Mouse (Mus musculus): ENCODE data around the gene Tbc1d5. TPM values are rescaled to one million over a fixed set of nuclear protein-coding genes. Genes with fewer than 3 reads are reported as not detected.
A peak's percentile ranks its signal among the peaks of the same experiment; 100 is the strongest.

Tbc1d5 gene
- polyA plus RNA-seq, 1 experiment from 2014 or later: 6.1 TPM

DNA sequence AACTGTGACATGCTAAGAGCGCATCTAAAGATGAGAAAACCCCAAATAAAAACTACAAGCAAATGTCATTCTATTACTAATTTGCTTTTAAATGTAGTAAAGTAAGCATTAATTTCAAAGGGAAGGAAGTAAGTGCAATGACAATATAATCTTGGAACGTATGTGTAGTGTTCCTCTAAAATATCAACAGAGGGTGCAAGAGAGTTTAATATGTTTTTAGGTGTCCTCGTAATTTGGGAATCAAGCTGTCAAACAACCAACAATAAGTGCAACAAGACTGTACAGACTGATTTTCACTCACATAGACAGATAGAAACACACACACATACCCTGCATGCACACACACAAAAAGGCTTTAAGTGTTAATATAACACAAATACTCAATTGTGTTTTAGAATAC is 191.2 kb downstream of the Tbc1d5 start:
- Histone ChIP-seq H3K4me1 (replicated peaks; ENCODE audit: insufficient read depth, low read length) (no peaks in the 10 kb centered on the region), H3K27me3 (ENCODE audit: insufficient read depth, low read length) (no peaks in the 10 kb centered on the region), H3K4me2 (ENCODE audit: low read length) (no peak overlapping the region), H3K9me3 (replicated peaks; ENCODE audit: low read length) (no peaks in the 10 kb centered on the region), H3K36me3 (ENCODE audit: insufficient read depth, low read length) (no peaks in the 10 kb centered on the region), H3K4me3 (replicated peaks; ENCODE audit: low read depth, low read length) (no peak overlapping the region), H3K9ac (ENCODE audit: low read depth, low read length) (no peak overlapping the region), H3K27ac (no peak overlapping the region)
- ATAC-seq (replicated peaks; ENCODE audit: low FRiP score, low read depth): no peak
- peak; percentile 56 for TF ChIP-seq CTCF (IDR thresholded peaks at IDR 0.05; ENCODE audit: low read depth)
- DNase-seq (ENCODE audit: low spot score): peak; percentile 72
- 65% methylated on average over 3 of the region's 3 CpGs for WGBS

DNA sequence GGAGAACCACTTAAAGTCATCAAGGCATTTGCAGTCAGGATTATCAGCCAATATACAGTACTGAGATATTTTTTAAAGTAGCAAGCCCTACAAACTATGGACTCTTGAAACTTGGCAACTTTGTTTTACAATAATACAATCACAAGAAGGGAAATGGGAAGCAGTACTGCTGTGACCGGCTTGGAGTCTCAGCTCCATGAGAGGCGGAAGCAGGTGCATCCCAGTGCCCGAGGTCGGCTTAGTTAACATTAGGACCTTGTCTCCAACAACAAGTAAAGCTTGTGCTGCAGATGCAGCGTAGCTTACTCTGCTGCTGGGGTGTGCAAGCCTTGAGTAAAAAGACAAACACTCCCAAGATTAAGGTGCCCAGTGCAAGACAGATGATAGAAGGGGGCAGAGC is 197.2 kb downstream of the Tbc1d5 start:
- Histone ChIP-seq H3K4me3 (replicated peaks; ENCODE audit: low read depth, low read length) (no peak overlapping the region), H3K4me2 (ENCODE audit: low read length) (no peak overlapping the region), H3K9me3 (replicated peaks; ENCODE audit: low read length) (no peaks in the 10 kb centered on the region), H3K9ac (ENCODE audit: low read depth, low read length) (no peak overlapping the region), H3K27ac (no peak overlapping the region), H3K27me3 (ENCODE audit: insufficient read depth, low read length) (no peaks in the 10 kb centered on the region), H3K4me1 (replicated peaks; ENCODE audit: insufficient read depth, low read length) (no peaks in the 10 kb centered on the region), H3K36me3 (ENCODE audit: insufficient read depth, low read length) (no peaks in the 10 kb centered on the region)
- ATAC-seq (replicated peaks; ENCODE audit: low FRiP score, low read depth) (no peak), DNase-seq (ENCODE audit: low spot score) (no peak)
- TF ChIP-seq CTCF (IDR thresholded peaks at IDR 0.05; ENCODE audit: low read depth): no peak
- WGBS: 86% methylated on average over 5 of the region's 5 CpGs

DNA sequence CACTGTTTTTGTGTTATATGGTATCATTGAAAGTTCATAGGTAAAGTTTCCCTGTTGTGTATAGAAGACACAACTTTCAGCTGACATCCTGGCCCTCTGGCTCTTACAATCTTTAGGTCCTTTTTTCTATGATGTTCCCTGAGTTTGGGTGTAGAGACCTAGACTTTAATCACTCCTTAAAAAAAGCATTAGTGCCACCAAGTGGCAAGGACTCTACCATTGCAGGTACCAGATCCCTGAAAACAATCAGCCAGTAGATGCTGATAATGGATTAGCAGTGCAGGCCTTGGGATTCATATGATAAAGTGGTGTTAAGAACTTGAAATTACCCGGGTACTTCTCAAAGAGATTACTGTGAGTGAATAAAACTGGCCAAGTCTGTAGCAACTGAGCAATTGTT is 207.0 kb downstream of the Tbc1d5 start:
- 55% methylated on average over 1 of the region's 1 CpGs for WGBS
- TF ChIP-seq CTCF (IDR thresholded peaks at IDR 0.05; ENCODE audit: low read depth): peak; percentile 65
- Histone ChIP-seq H3K4me1 (replicated peaks; ENCODE audit: insufficient read depth, low read length) (no peaks in the 10 kb centered on the region), H3K9me3 (replicated peaks; ENCODE audit: low read length) (no peaks in the 10 kb centered on the region), H3K9ac (ENCODE audit: low read depth, low read length) (no peak overlapping the region), H3K27me3 (ENCODE audit: insufficient read depth, low read length) (no peaks in the 10 kb centered on the region), H3K36me3 (ENCODE audit: insufficient read depth, low read length) (no peaks in the 10 kb centered on the region), H3K4me2 (ENCODE audit: low read length) (no peak overlapping the region), H3K4me3 (replicated peaks; ENCODE audit: low read depth, low read length) (no peak overlapping the region), H3K27ac (no peak overlapping the region)
- peak; percentile 15 for DNase-seq (ENCODE audit: low spot score)
- ATAC-seq (replicated peaks; ENCODE audit: low FRiP score, low read depth): no peak

DNA sequence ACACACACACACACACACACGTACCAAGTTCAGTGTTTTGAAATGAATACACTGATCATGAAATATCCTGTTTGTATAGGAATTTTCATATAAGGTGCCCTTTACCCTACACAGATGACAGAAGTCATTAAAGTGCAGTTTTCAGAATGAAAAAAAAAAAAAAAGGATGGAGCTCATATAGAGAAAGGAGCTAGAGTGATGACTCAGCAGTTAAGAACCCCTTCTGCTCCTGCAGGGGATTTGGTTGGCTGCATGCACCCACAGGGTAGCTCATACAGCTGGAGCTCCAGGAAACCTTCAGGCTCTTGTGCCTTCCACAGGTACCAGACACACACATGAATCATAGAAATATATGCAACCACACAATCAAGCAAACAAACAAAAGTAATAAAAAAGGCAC is 213.0 kb downstream of the Tbc1d5 start:
- WGBS: 85% methylated on average over 1 of the region's 1 CpGs
- H3K9me3 ChIP-seq (replicated peaks; ENCODE audit: low read length): no peaks in the 10 kb centered on the region
- H3K4me3 ChIP-seq (replicated peaks; ENCODE audit: low read depth, low read length): no peak overlapping the region
- no peaks in the 10 kb centered on the region for H3K36me3 ChIP-seq (ENCODE audit: insufficient read depth, low read length)
- TF ChIP-seq CTCF (IDR thresholded peaks at IDR 0.05; ENCODE audit: low read depth): no peak
- H3K27me3 ChIP-seq (ENCODE audit: insufficient read depth, low read length): no peaks in the 10 kb centered on the region
- no peak for DNase-seq (ENCODE audit: low spot score)
- H3K4me1 ChIP-seq (replicated peaks; ENCODE audit: insufficient read depth, low read length): no peaks in the 10 kb centered on the region
- H3K4me2 ChIP-seq (ENCODE audit: low read length): no peak overlapping the region
- no peak for ATAC-seq (replicated peaks; ENCODE audit: low FRiP score, low read depth)
- no peak overlapping the region for H3K9ac ChIP-seq (ENCODE audit: low read depth, low read length)
- H3K27ac ChIP-seq: no peak overlapping the region

DNA sequence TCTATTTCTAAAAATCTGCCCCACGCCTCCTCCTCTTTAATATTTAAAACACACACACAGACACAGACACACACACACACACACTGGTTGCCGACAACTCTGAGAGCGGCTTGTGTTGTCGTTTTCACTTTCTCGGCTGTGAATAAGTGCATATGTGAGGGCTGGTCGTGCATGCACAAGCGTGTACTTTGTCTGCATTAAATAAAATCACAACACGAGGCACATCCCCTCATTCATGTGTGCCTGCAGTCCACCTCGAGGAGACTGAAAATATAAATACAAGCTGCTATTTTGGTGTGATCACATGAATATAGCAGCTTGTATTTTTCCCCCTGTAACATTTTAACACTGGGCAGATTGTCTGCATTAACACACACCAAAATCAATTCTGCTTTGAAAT is 224.8 kb downstream of the Tbc1d5 start:
- Histone ChIP-seq H3K4me1 (replicated peaks; ENCODE audit: insufficient read depth, low read length) (no peaks in the 10 kb centered on the region), H3K4me3 (replicated peaks; ENCODE audit: low read depth, low read length) (no peak overlapping the region), H3K27me3 (ENCODE audit: insufficient read depth, low read length) (no peaks in the 10 kb centered on the region), H3K27ac (no peak overlapping the region), H3K9me3 (replicated peaks; ENCODE audit: low read length) (no peaks in the 10 kb centered on the region), H3K9ac (ENCODE audit: low read depth, low read length) (no peak overlapping the region), H3K36me3 (ENCODE audit: insufficient read depth, low read length) (0 out of 2 replicates have a peak, but pooled peaks cover 2% of the 10 kb centered on the region), H3K4me2 (ENCODE audit: low read length) (no peak overlapping the region)
- 90% methylated on average over 9 of the region's 9 CpGs for WGBS
- TF ChIP-seq CTCF (IDR thresholded peaks at IDR 0.05; ENCODE audit: low read depth): no peak
- DNase-seq (ENCODE audit: low spot score): no peak
- ATAC-seq (replicated peaks; ENCODE audit: low FRiP score, low read depth): no peak

DNA sequence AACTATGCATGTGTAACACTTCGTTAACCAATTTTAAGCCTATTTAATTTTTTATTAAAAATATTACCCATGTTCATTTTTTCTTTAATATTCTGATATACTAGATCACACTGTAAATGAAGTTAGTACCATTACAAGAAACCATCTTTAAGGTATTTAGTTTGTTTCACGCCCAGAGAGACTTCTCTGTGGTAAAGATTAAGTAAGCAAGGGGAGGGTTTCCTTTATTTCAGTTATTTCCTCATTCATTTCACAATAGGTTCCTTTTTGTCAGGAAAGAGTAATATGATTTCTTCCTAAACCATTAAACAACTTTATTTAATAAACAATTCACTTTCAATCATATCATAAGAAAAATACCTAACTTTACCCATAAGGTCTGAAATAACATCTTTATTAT is 256.8 kb downstream of the Tbc1d5 start:
- no peak for ATAC-seq (replicated peaks; ENCODE audit: low FRiP score, low read depth)
- TF ChIP-seq CTCF (IDR thresholded peaks at IDR 0.05; ENCODE audit: low read depth): no peak
- Histone ChIP-seq H3K36me3 (ENCODE audit: insufficient read depth, low read length) (no peaks in the 10 kb centered on the region), H3K27me3 (ENCODE audit: insufficient read depth, low read length) (no peaks in the 10 kb centered on the region), H3K9ac (ENCODE audit: low read depth, low read length) (no peak overlapping the region), H3K9me3 (replicated peaks; ENCODE audit: low read length) (no peaks in the 10 kb centered on the region), H3K4me1 (replicated peaks; ENCODE audit: insufficient read depth, low read length) (no peaks in the 10 kb centered on the region), H3K4me3 (replicated peaks; ENCODE audit: low read depth, low read length) (no peak overlapping the region), H3K4me2 (ENCODE audit: low read length) (no peak overlapping the region), H3K27ac (no peak overlapping the region)
- WGBS: 93% methylated on average over 2 of the region's 2 CpGs
- no peak for DNase-seq (ENCODE audit: low spot score)

DNA sequence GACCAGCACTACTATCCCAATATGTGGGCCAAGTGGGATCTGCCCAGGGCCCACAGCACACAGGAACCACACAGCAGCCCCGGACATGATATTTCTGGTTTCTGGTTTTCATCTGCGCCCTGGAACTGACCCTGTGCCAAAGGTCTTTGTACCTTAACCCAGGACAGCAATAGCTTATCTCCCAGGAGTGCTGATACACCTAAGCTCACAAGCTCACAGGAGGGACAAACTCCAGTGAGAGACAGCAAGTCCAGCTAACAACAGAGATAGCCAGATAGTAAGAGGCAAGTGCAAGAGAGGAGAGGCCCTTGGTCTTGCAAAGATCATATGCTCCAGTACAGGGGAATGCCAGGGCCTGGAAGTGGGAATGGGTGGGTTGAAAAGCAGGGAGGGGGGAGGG is 263.9 kb downstream of the Tbc1d5 start:
- no peak for TF ChIP-seq CTCF (IDR thresholded peaks at IDR 0.05; ENCODE audit: low read depth)
- H3K9me3 ChIP-seq (replicated peaks; ENCODE audit: low read length): no peaks in the 10 kb centered on the region
- no peak overlapping the region for H3K27ac ChIP-seq
- ATAC-seq (replicated peaks; ENCODE audit: low FRiP score, low read depth) (no peak), DNase-seq (ENCODE audit: low spot score) (no peak)
- 92% methylated on average over 2 of the region's 2 CpGs for WGBS
- H3K36me3 ChIP-seq (ENCODE audit: insufficient read depth, low read length): no peaks in the 10 kb centered on the region
- H3K4me3 ChIP-seq (replicated peaks; ENCODE audit: low read depth, low read length): no peak overlapping the region
- no peaks in the 10 kb centered on the region for H3K4me1 ChIP-seq (replicated peaks; ENCODE audit: insufficient read depth, low read length)
- H3K4me2 ChIP-seq (ENCODE audit: low read length): no peak overlapping the region
- H3K27me3 ChIP-seq (ENCODE audit: insufficient read depth, low read length): no peaks in the 10 kb centered on the region
- H3K9ac ChIP-seq (ENCODE audit: low read depth, low read length): no peak overlapping the region
